Mouse (Mus musculus): ENCODE measurements at regions not wholly inside any gene's neighbourhood (a gene's known extent, or its start where the extent isn't known, plus 50 kb on each side); places are given as distances from the start of the nearest gene placed in this dataset.

DNA sequence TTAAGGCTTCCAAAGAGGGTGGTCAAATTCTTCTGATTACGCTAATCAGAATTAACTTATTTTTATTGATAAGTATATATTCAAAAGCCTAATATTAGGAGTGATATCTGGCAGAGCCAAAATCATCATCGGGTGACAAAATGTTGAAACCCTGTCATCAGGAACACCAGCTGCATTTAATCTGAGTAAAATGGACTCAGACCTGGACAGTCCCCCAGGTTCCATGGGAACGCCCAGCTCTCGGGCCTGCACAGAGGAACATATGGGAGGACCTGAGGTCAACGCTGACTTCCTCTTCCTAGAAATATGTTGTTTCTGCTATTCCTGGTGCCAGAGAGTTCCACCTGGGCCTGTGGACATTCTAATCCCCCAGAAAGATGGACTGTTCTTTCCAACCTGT, 176.5 kb downstream of the Tmx1 start:
- TF ChIP-seq MYOD1 (IDR thresholded peaks at IDR 0.05; ENCODE audit: control insufficient read depth, insufficient read length, low read depth) (no peak), USF1 (IDR thresholded peaks at IDR 0.05; ENCODE audit: low read depth) (no peak), MYOG (IDR thresholded peaks at IDR 0.05; ENCODE audit: control insufficient read depth, extremely low read depth, insufficient read length) (no peak), CEBPB (IDR thresholded peaks at IDR 0.05; ENCODE audit: low read depth) (no peak), MAX (IDR thresholded peaks at IDR 0.05) (no peak), CTCF (IDR thresholded peaks at IDR 0.05; ENCODE audit: control insufficient read depth, insufficient read depth, insufficient read length) (no peak), FOSL1 (IDR thresholded peaks at IDR 0.05; ENCODE audit: insufficient read depth, low read length, poor library complexity, severe bottlenecking) (no peak)

DNA sequence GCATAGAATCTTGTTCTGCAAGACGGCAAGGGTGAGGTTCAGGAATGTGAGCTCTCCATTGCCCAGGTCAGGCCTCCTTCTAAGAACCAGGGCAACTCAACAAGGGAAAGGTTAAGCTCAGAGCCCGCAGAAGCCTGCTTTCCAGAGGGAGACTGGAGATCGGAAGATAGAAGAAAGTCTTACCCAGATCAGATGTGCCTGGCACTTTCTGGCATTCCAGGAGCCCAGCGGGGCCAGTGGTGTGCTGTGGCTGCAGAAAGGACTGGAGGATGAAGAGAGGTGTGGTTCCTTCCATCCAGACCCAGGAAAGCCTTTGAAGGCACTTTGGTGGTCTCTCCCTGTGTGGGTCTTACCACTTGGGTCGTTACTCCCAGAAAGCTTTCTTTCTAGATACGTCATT, 178.4 kb downstream of the Tmx1 start:
- no peak for TF ChIP-seq CTCF (IDR thresholded peaks at IDR 0.05; ENCODE audit: control insufficient read depth, insufficient read depth, insufficient read length)
- TF ChIP-seq MYOG (IDR thresholded peaks at IDR 0.05; ENCODE audit: control insufficient read depth, extremely low read depth, insufficient read length) = no peak
- no peak for TF ChIP-seq FOSL1 (IDR thresholded peaks at IDR 0.05; ENCODE audit: insufficient read depth, low read length, poor library complexity, severe bottlenecking)
- TF ChIP-seq MAX (IDR thresholded peaks at IDR 0.05) = no peak
- TF ChIP-seq USF1 (IDR thresholded peaks at IDR 0.05; ENCODE audit: low read depth) = no peak
- TF ChIP-seq CEBPB (IDR thresholded peaks at IDR 0.05; ENCODE audit: low read depth) = no peak
- no peak for TF ChIP-seq MYOD1 (IDR thresholded peaks at IDR 0.05; ENCODE audit: control insufficient read depth, insufficient read length, low read depth)

More for the DNA sequence above, 176.5 kb downstream of the Tmx1 start:
- Histone ChIP-seq H3K36me3 (ENCODE audit: control insufficient read depth, insufficient read depth) (no peaks in the 10 kb centered on the region), H3K27me3 (ENCODE audit: control insufficient read depth, insufficient read depth, insufficient read length) (no peaks in the 10 kb centered on the region), H3K4me3 (ENCODE audit: insufficient read depth, poor library complexity, severe bottlenecking) (no peak overlapping the region), H3K79me2 (ENCODE audit: control insufficient read depth, insufficient read depth) (peaks cover 27% of the 10 kb centered on the region), H3ac (ENCODE audit: control insufficient read depth, insufficient read length, low read depth) (no peak overlapping the region), H3K79me3 (ENCODE audit: low read depth) (peaks cover 11% of the 10 kb centered on the region)

GRCm38 (mm10) chr12:70633194-70633593, 180.3 kb downstream of the Tmx1 start:
- Histone ChIP-seq H3ac (ENCODE audit: control insufficient read depth, insufficient read length, low read depth) (no peak overlapping the region), H3K4me3 (ENCODE audit: insufficient read depth, poor library complexity, severe bottlenecking) (no peak overlapping the region), H3K79me2 (ENCODE audit: control insufficient read depth, insufficient read depth) (no peaks in the 10 kb centered on the region), H3K36me3 (ENCODE audit: control insufficient read depth, insufficient read depth) (no peaks in the 10 kb centered on the region), H3K79me3 (ENCODE audit: low read depth) (no peaks in the 10 kb centered on the region), H3K27me3 (ENCODE audit: control insufficient read depth, insufficient read depth, insufficient read length) (no peaks in the 10 kb centered on the region)
- TF ChIP-seq FOSL1 (IDR thresholded peaks at IDR 0.05; ENCODE audit: insufficient read depth, low read length, poor library complexity, severe bottlenecking) (no peak), USF1 (IDR thresholded peaks at IDR 0.05; ENCODE audit: low read depth) (no peak), CTCF (IDR thresholded peaks at IDR 0.05; ENCODE audit: control insufficient read depth, insufficient read depth, insufficient read length) (no peak), CEBPB (IDR thresholded peaks at IDR 0.05; ENCODE audit: low read depth) (no peak), MYOG (IDR thresholded peaks at IDR 0.05; ENCODE audit: control insufficient read depth, extremely low read depth, insufficient read length) (no peak), MAX (IDR thresholded peaks at IDR 0.05) (no peak), MYOD1 (IDR thresholded peaks at IDR 0.05; ENCODE audit: control insufficient read depth, insufficient read length, low read depth) (no peak)

More for the DNA sequence above, 178.4 kb downstream of the Tmx1 start:
- Histone ChIP-seq H3K27me3 (ENCODE audit: control insufficient read depth, insufficient read depth, insufficient read length) (no peaks in the 10 kb centered on the region), H3K79me3 (ENCODE audit: low read depth) (peaks cover 6% of the 10 kb centered on the region), H3ac (ENCODE audit: control insufficient read depth, insufficient read length, low read depth) (no peak overlapping the region), H3K79me2 (ENCODE audit: control insufficient read depth, insufficient read depth) (peaks cover 14% of the 10 kb centered on the region), H3K36me3 (ENCODE audit: control insufficient read depth, insufficient read depth) (no peaks in the 10 kb centered on the region), H3K4me3 (ENCODE audit: insufficient read depth, poor library complexity, severe bottlenecking) (no peak overlapping the region)

- no peaks in the 10 kb centered on the region for H3K36me3 ChIP-seq (ENCODE audit: control insufficient read depth, insufficient read depth)
- no peak overlapping the region for H3ac ChIP-seq (ENCODE audit: control insufficient read depth, insufficient read length, low read depth)
- no peak for TF ChIP-seq CEBPB (IDR thresholded peaks at IDR 0.05; ENCODE audit: low read depth)
- TF ChIP-seq MYOG (IDR thresholded peaks at IDR 0.05; ENCODE audit: control insufficient read depth, extremely low read depth, insufficient read length) = no peak
- TF ChIP-seq FOSL1 (IDR thresholded peaks at IDR 0.05; ENCODE audit: insufficient read depth, low read length, poor library complexity, severe bottlenecking) = no peak
- no peak overlapping the region for H3K4me3 ChIP-seq (ENCODE audit: insufficient read depth, poor library complexity, severe bottlenecking)
- H3K27me3 ChIP-seq (ENCODE audit: control insufficient read depth, insufficient read depth, insufficient read length) = no peaks in the 10 kb centered on the region
- no peaks in the 10 kb centered on the region for H3K79me3 ChIP-seq (ENCODE audit: low read depth)
- H3K79me2 ChIP-seq (ENCODE audit: control insufficient read depth, insufficient read depth) = no peaks in the 10 kb centered on the region
Observed at GRCm38 (mm10) chr12:70633622-70634365, 180.9 kb downstream of the Tmx1 start.

- no peaks in the 10 kb centered on the region for H3K27me3 ChIP-seq (ENCODE audit: control insufficient read depth, insufficient read depth, insufficient read length)
- no peak overlapping the region for H3ac ChIP-seq (ENCODE audit: control insufficient read depth, insufficient read length, low read depth)
- no peaks in the 10 kb centered on the region for H3K79me2 ChIP-seq (ENCODE audit: control insufficient read depth, insufficient read depth)
- H3K4me3 ChIP-seq (ENCODE audit: insufficient read depth, poor library complexity, severe bottlenecking) = no peak overlapping the region
- no peaks in the 10 kb centered on the region for H3K79me3 ChIP-seq (ENCODE audit: low read depth)
- no peaks in the 10 kb centered on the region for H3K36me3 ChIP-seq (ENCODE audit: control insufficient read depth, insufficient read depth)
- TF ChIP-seq MAX (IDR thresholded peaks at IDR 0.05) (no peak), MYOD1 (IDR thresholded peaks at IDR 0.05; ENCODE audit: control insufficient read depth, insufficient read length, low read depth) (no peak), USF1 (IDR thresholded peaks at IDR 0.05; ENCODE audit: low read depth) (no peak), MYOG (IDR thresholded peaks at IDR 0.05; ENCODE audit: control insufficient read depth, extremely low read depth, insufficient read length) (no peak), FOSL1 (IDR thresholded peaks at IDR 0.05; ENCODE audit: insufficient read depth, low read length, poor library complexity, severe bottlenecking) (no peak), CTCF (IDR thresholded peaks at IDR 0.05; ENCODE audit: control insufficient read depth, insufficient read depth, insufficient read length) (no peak), CEBPB (IDR thresholded peaks at IDR 0.05; ENCODE audit: low read depth) (no peak)
Observed at GRCm38 (mm10) chr12:70635997-70636396, 183.1 kb downstream of the Tmx1 start.

Measured in C2C12 (cell line).